Mouse (Mus musculus) kidney, postnatal 0 days (tissue): Measurements from ENCODE around the gene Dock2. TPM values are rescaled to one million over a fixed set of nuclear protein-coding genes. Genes with fewer than 3 reads are reported as not detected.

Experiments used
- ATAC-seq: fragments of 200-750 bp; cut with Nextera tagmentation; replicated peaks from 2 replicates; pipeline ENCODE4 v1.8.0; 2017; ENCODE audit warnings: low read depth, moderate number of reproducible peaks, moderate TSS enrichment, moderate library complexity; ENCODE audit not compliant: low FRiP score
- DNase-seq: peaks from one replicate; pipeline ENCODE4 v3.0.0-alpha.2; 2016; ENCODE audit warnings: low spot score
- H3K27ac ChIP-seq: fragments of 300-500 bp; sonication (generic); 2 replicates; pipeline ENCODE4 v1.5.1; 2014; ENCODE audit warnings: mild to moderate bottlenecking
- H3K27me3 ChIP-seq: fragments of 300-500 bp; sonication (generic); 2 replicates; pipeline ENCODE4 v1.6.1; 2014; ENCODE audit warnings: low read length, mixed read lengths; ENCODE audit not compliant: insufficient read depth
- H3K36me3 ChIP-seq: fragments of 300-500 bp; sonication (generic); 2 replicates; pipeline ENCODE4 v1.6.1; 2014; ENCODE audit warnings: low read length, mixed read lengths; ENCODE audit not compliant: insufficient read depth
- H3K4me1 ChIP-seq: fragments of 300-500 bp; sonication (generic); replicated peaks from 2 replicates; pipeline ENCODE4 v1.6.1; 2014; ENCODE audit warnings: antibody characterized with exemption, low read length, mixed read lengths; ENCODE audit not compliant: insufficient read depth
- H3K4me2 ChIP-seq: fragments of 300-500 bp; sonication (generic); 2 replicates; pipeline ENCODE4 v1.6.1; 2014; ENCODE audit warnings: mild to moderate bottlenecking, low read length, moderate library complexity, mixed read lengths
- H3K4me3 ChIP-seq: fragments of 300-500 bp; sonication (generic); replicated peaks from 2 replicates; pipeline ENCODE4 v1.5.1; 2014; ENCODE audit warnings: low read depth, low read length
- H3K9ac ChIP-seq: fragments of 300-500 bp; sonication (generic); 2 replicates; pipeline ENCODE4 v1.6.1; 2014; ENCODE audit warnings: low read depth, low read length
- H3K9me3 ChIP-seq: fragments of 300-500 bp; sonication (generic); replicated peaks from 2 replicates; pipeline ENCODE4 v1.6.1; 2016; ENCODE audit warnings: low read length, inconsistent platforms, mixed read lengths
- CTCF ChIP-seq: IDR thresholded peaks from 2 replicates; pipeline ENCODE4 v1.5.1; 2016; ENCODE audit warnings: antibody characterized with exemption, low read depth, mild to moderate bottlenecking, moderate library complexity
- WGBS: fragments of 180-500 bp; shearing (Covaris S2); extraction: QIAGEN DNeasy Blood & Tissue Kit; methylation state at CpG from one replicate; pipeline ENCODE4 v1.1.7; 2014; 5-methylcytosine and 5-hydroxymethylcytosine counted together
- polyA plus RNA-seq: library from polyadenylated mRNA; unstranded; fragments of >200 nt; fragmentation: Nextera tagmentation; extraction: Ambion mirVana; gene quantifications from 2 replicates; pipeline ENCODE4 v1.2.1, GENCODE M21; 2015

Dock2 gene
- polyA plus RNA-seq, 1 experiment from 2014 or later, result 1.1 TPM

GRCm38 (mm10) chr11:34284124-34284808 lies 499.4 kb downstream of the Dock2 start:
- Histone ChIP-seq H3K27ac (no peak overlapping the region), H3K4me2 (no peak overlapping the region), H3K36me3 (no peaks in the 10 kb centered on the region), H3K27me3 (no peaks in the 10 kb centered on the region), H3K9me3 (no peaks in the 10 kb centered on the region), H3K4me1 (0 out of 2 replicates have a peak, but pooled peaks cover 4% of the 10 kb centered on the region), H3K4me3 (no peak overlapping the region), H3K9ac (no peak overlapping the region)
- ATAC-seq (peak; percentile 66), DNase-seq (peak; percentile 41)
- WGBS, result 21% methylated on average over 13 of the region's 13 CpGs
- no peak for TF ChIP-seq CTCF

GRCm38 (mm10) chr11:34277047-34277445 lies 506.6 kb downstream of the Dock2 start:
- H3K27ac ChIP-seq, result no peak overlapping the region

GRCm38 (mm10) chr11:34276363-34277046 lies 507.2 kb downstream of the Dock2 start:
- Histone ChIP-seq H3K4me2 (no peak overlapping the region), H3K27me3 (no peaks in the 10 kb centered on the region), H3K27ac (no peak overlapping the region), H3K4me3 (no peak overlapping the region), H3K36me3 (no peaks in the 10 kb centered on the region), H3K4me1 (no peaks in the 10 kb centered on the region), H3K9me3 (no peaks in the 10 kb centered on the region), H3K9ac (no peak overlapping the region)
- no peak for TF ChIP-seq CTCF
- DNase-seq (no peak), ATAC-seq (no peak)
- 61% methylated on average over 14 of the region's 14 CpGs for WGBS

More at GRCm38 (mm10) chr11:34277047-34277445, 506.6 kb downstream of the Dock2 start:
- no peak overlapping the region for H3K4me3 ChIP-seq
- no peak for TF ChIP-seq CTCF
- no peaks in the 10 kb centered on the region for H3K9me3 ChIP-seq
- 71% methylated on average over 3 of the region's 3 CpGs for WGBS
- no peaks in the 10 kb centered on the region for H3K27me3 ChIP-seq
- DNase-seq (no peak), ATAC-seq (no peak)
- no peak overlapping the region for H3K9ac ChIP-seq
- no peaks in the 10 kb centered on the region for H3K4me1 ChIP-seq
- H3K36me3 ChIP-seq, result no peaks in the 10 kb centered on the region
- no peak overlapping the region for H3K4me2 ChIP-seq

GRCm38 (mm10) chr11:34275941-34276340 lies 507.8 kb downstream of the Dock2 start:
- Histone ChIP-seq H3K27ac (no peak overlapping the region), H3K4me3 (no peak overlapping the region), H3K27me3 (no peaks in the 10 kb centered on the region), H3K4me2 (no peak overlapping the region), H3K9me3 (no peaks in the 10 kb centered on the region), H3K36me3 (no peaks in the 10 kb centered on the region), H3K9ac (no peak overlapping the region), H3K4me1 (no peaks in the 10 kb centered on the region)
- DNase-seq, result peak; percentile 57
- 50% methylated on average over 2 of the region's 2 CpGs for WGBS
- no peak for ATAC-seq
- peak; percentile 60 for TF ChIP-seq CTCF

GRCm38 (mm10) chr11:34272016-34272415 lies 511.7 kb downstream of the Dock2 start:
- no peak overlapping the region for H3K4me3 ChIP-seq
- H3K27ac ChIP-seq, result no peak overlapping the region
- 37% methylated on average over 10 of the region's 10 CpGs for WGBS
- H3K4me2 ChIP-seq, result no peak overlapping the region
- DNase-seq (no peak), ATAC-seq (no peak)
- H3K4me1 ChIP-seq, result no peaks in the 10 kb centered on the region
- no peak for TF ChIP-seq CTCF
- H3K36me3 ChIP-seq, result no peaks in the 10 kb centered on the region
- no peaks in the 10 kb centered on the region for H3K27me3 ChIP-seq
- no peak overlapping the region for H3K9ac ChIP-seq
- H3K9me3 ChIP-seq, result no peaks in the 10 kb centered on the region

GRCm38 (mm10) chr11:34264099-34264498 lies 519.6 kb downstream of the Dock2 start:
- TF ChIP-seq CTCF, result no peak
- Histone ChIP-seq H3K4me3 (no peak overlapping the region), H3K9me3 (no peaks in the 10 kb centered on the region), H3K27ac (no peak overlapping the region), H3K4me1 (no peaks in the 10 kb centered on the region), H3K27me3 (no peaks in the 10 kb centered on the region), H3K4me2 (no peak overlapping the region), H3K9ac (no peak overlapping the region), H3K36me3 (no peaks in the 10 kb centered on the region)
- WGBS, result 100% methylated on average over 1 of the region's 1 CpGs
- DNase-seq (no peak), ATAC-seq (no peak)
